ENCODE assay signal across 11 mouse cellular contexts in genomic region chr3:127696541-127696940, GRCm38 (mm10).
DNase-seq lines count a peak whose midpoint lies in the region; ATAC-seq and TF ChIP-seq lines count a peak whose summit lies in the region.
"Had no signal": no experiment of that assay in that cellular context is flagged by ENCODE, and none has a peak within 500 bp of the region (broad histone marks: within the 10 kb centered on the region; RNA-seq: fewer than 3 reads in every experiment).

No protein-coding gene starts in this region.

- no peak overlapping the region for H3K9ac ChIP-seq in lung, embryonic 14.5 days
- no peak overlapping the region for H3K9ac ChIP-seq in intestine, embryonic 14.5 days (ENCODE audit: low read length)
- H3K9ac ChIP-seq: liver, embryonic 13.5 days had no signal

- H3K27me3 ChIP-seq in lung, embryonic 14.5 days (ENCODE audit: insufficient read depth, low read length) = peaks cover 11% of the 10 kb centered on the region; the same call in 1 of the 2 replicates
- peaks cover 30% of the 10 kb centered on the region for H3K27me3 ChIP-seq in intestine, embryonic 14.5 days (replicated peaks; ENCODE audit: control insufficient read depth, insufficient read depth, low read length)

- H3K4me1 ChIP-seq in lung, embryonic 14.5 days (ENCODE audit: insufficient read depth) = no peaks in the 10 kb centered on the region
- no peaks in the 10 kb centered on the region for H3K4me1 ChIP-seq in lung, adult 2 months (ENCODE audit: control insufficient read depth, insufficient read depth, low read length)
- no peaks in the 10 kb centered on the region for H3K4me1 ChIP-seq in intestine, embryonic 14.5 days (replicated peaks; ENCODE audit: control insufficient read depth, insufficient read depth, low read length)
- H3K4me1 ChIP-seq: liver, embryonic 13.5 days had no signal

- intact Hi-C loops in left cerebral cortex, postnatal 25 days (cut with DNase I) = no loop called here

- H3K9me3 ChIP-seq in lung, embryonic 14.5 days (ENCODE audit: low read depth, low read length) = no peaks in the 10 kb centered on the region
- H3K9me3 ChIP-seq in intestine, embryonic 14.5 days (ENCODE audit: control insufficient read depth, low read length) = no peaks in the 10 kb centered on the region
- H3K9me3 ChIP-seq: liver, embryonic 13.5 days had no signal

- H3K27ac ChIP-seq in lung, embryonic 14.5 days (ENCODE audit: low read depth) = no peak overlapping the region
- H3K27ac ChIP-seq in intestine, embryonic 14.5 days (ENCODE audit: low read depth) = no peak overlapping the region
- H3K27ac ChIP-seq: liver, embryonic 13.5 days had no signal

- no peak overlapping the region for H3K4me2 ChIP-seq in lung, embryonic 14.5 days
- H3K4me2 ChIP-seq in intestine, embryonic 14.5 days (ENCODE audit: low read length) = no peak overlapping the region
- H3K4me2 ChIP-seq: liver, embryonic 13.5 days had no signal

- TF ChIP-seq POLR2A in lung, adult 2 months (IDR thresholded peaks at IDR 0.05; ENCODE audit: borderline replicate concordance, extremely low read depth, low read depth, low read length) = no peak

- no peak overlapping the region for H3K4me3 ChIP-seq in lung, embryonic 14.5 days (ENCODE audit: low read depth, low read length)
- no peak overlapping the region for H3K4me3 ChIP-seq in lung, adult 2 months (replicated peaks; ENCODE audit: extremely low read depth, low read depth, low read length)
- H3K4me3 ChIP-seq in intestine, embryonic 14.5 days (ENCODE audit: low read depth, low read length) = no peak overlapping the region
- H3K4me3 ChIP-seq: liver, embryonic 13.5 days had no signal

- no peak for TF ChIP-seq CTCF in lung, embryonic 14.5 days (IDR thresholded peaks at IDR 0.05; ENCODE audit: low read depth)
- no peak for TF ChIP-seq CTCF in lung, adult 2 months (IDR thresholded peaks at IDR 0.05; ENCODE audit: insufficient read depth, low read length)

- DNase-seq in lung, embryonic 14.5 days = peak; percentile 33
- DNase-seq in lung, adult 2 months = no peak
- peak; percentile 38 for DNase-seq in Muller cell, postnatal 12 days (ENCODE audit: inconsistent ontology term)
- peak; percentile 8 for DNase-seq in fat pad, adult 2 months (ENCODE audit: extremely low read depth, low read depth, low spot score)
- DNase-seq in intestine, embryonic 14.5 days (ENCODE audit: low spot score) = no peak
- no peak for DNase-seq in left cerebral cortex, postnatal 25 days (ENCODE audit: low spot score in 2 of 2)
- no peak for DNase-seq in cerebellum, adult 18-20 months
- DNase-seq: cerebellum, adult 9-10 months; kidney, adult 2 months; liver, embryonic 13.5 days had no signal

- peak; percentile 56; the same call in 1 of the 2 replicates for ATAC-seq in lung, embryonic 14.5 days (ENCODE audit: insufficient read depth)
- 0 out of 2 replicates have a peak, but pooled peaks have one; percentile 40 for ATAC-seq in intestine, embryonic 14.5 days (replicated peaks; ENCODE audit: low FRiP score, low TSS enrichment, low read depth)
- ATAC-seq: CD4-positive, CD25-positive, alpha-beta regulatory T cell, adult 4 months had no signal

- WGBS in lung, embryonic 14.5 days = 53% methylated on average over 11 of the region's 11 CpGs
- 61% methylated on average over 11 of the region's 11 CpGs for WGBS in lung, adult 2 months
- WGBS in intestine, embryonic 14.5 days = 67% methylated on average over 11 of the region's 11 CpGs

- no peaks in the 10 kb centered on the region for H3K36me3 ChIP-seq in lung, embryonic 14.5 days (ENCODE audit: insufficient read depth)
- H3K36me3 ChIP-seq in intestine, embryonic 14.5 days (ENCODE audit: control insufficient read depth, insufficient read depth, low read length) = no peaks in the 10 kb centered on the region
- H3K36me3 ChIP-seq: liver, embryonic 13.5 days had no signal

Comparison
In these comparisons a context has a peak if more than half of its experiments do, and no peak if none do; other contexts are left out.
1. DNase-seq: peak in lung, embryonic 14.5 days (single experiment), Muller cell, postnatal 12 days (single experiment) and fat pad, adult 2 months (single experiment); none in lung, adult 2 months (single experiment), intestine, embryonic 14.5 days (single experiment), left cerebral cortex, postnatal 25 days (0 of 2) and cerebellum, adult 18-20 months (0 of 2).